Mouse (Mus musculus) stomach, embryonic 16.5 days (tissue): Measurements from ENCODE around the gene Aes. TPM values are rescaled to one million over a fixed set of nuclear protein-coding genes. Genes with fewer than 3 reads are reported as not detected.

Source experiments
- ATAC-seq: fragments of 200-750 bp; cut with Nextera tagmentation; 2 replicates; pipeline ENCODE4 v1.8.0; 2017; ENCODE audit warnings: moderate number of reproducible peaks, moderate TSS enrichment; ENCODE audit not compliant: insufficient read depth, low FRiP score
- H3K27ac ChIP-seq: fragments of 300-500 bp; sonication (generic); 2 replicates; pipeline ENCODE4 v1.5.1; 2014; ENCODE audit warnings: low read length
- H3K27me3 ChIP-seq: fragments of 300-500 bp; sonication (generic); 2 replicates; pipeline ENCODE4 v1.6.1; 2014; ENCODE audit warnings: low read length, control low read depth, mixed read lengths; ENCODE audit not compliant: control insufficient read depth, insufficient read depth
- H3K36me3 ChIP-seq: fragments of 300-500 bp; sonication (generic); 2 replicates; pipeline ENCODE4 v1.6.1; 2014; ENCODE audit warnings: low read length; ENCODE audit not compliant: control insufficient read depth, insufficient read depth
- H3K4me1 ChIP-seq: fragments of 300-500 bp; sonication (generic); 2 replicates; pipeline ENCODE4 v1.6.1; 2014; ENCODE audit warnings: low read length, control low read depth, mixed read lengths; ENCODE audit not compliant: control insufficient read depth, insufficient read depth
- H3K4me2 ChIP-seq: fragments of 300-500 bp; sonication (generic); 2 replicates; pipeline ENCODE4 v1.6.1; 2014; ENCODE audit warnings: low read depth, low read length, mixed read lengths
- H3K4me3 ChIP-seq: fragments of 300-500 bp; sonication (generic); replicated peaks from 2 replicates; pipeline ENCODE4 v1.5.1; 2014; ENCODE audit warnings: mild to moderate bottlenecking, low read length
- H3K9ac ChIP-seq: fragments of 300-500 bp; sonication (generic); 2 replicates; pipeline ENCODE4 v1.6.1; 2014; ENCODE audit warnings: low read length
- H3K9me3 ChIP-seq: fragments of 300-500 bp; sonication (generic); replicated peaks from 2 replicates; pipeline ENCODE4 v1.6.1; 2016; ENCODE audit warnings: low read length, control low read depth; ENCODE audit not compliant: control insufficient read depth
- WGBS: fragments of 180-500 bp; shearing (Covaris S2); extraction: QIAGEN DNeasy Blood & Tissue Kit; methylation state at CpG from one replicate; pipeline ENCODE4 v1.1.7; 2014; 5-methylcytosine and 5-hydroxymethylcytosine counted together
- polyA plus RNA-seq: library from polyadenylated mRNA; unstranded; fragments of >200 nt; fragmentation: Nextera tagmentation; extraction: Ambion mirVana; gene quantifications from 2 replicates; pipeline ENCODE4 v1.2.1, GENCODE M21; 2015

Gene Aes
- polyA plus RNA-seq, 1 experiment from 2014 or later, result 325 TPM

GRCm38 (mm10) chr10:81551597-81552102, 7.6 kb upstream of the Aes start:
- no peaks in the 10 kb centered on the region for H3K9me3 ChIP-seq
- no peaks in the 10 kb centered on the region for H3K36me3 ChIP-seq
- peaks cover 5% of the 10 kb centered on the region; the same call in 1 of the 2 replicates for H3K4me1 ChIP-seq
- no peak overlapping the region for H3K4me3 ChIP-seq
- peak overlapping the region; percentile 75; the same call in 1 of the 2 replicates for H3K27ac ChIP-seq
- no peak overlapping the region for H3K4me2 ChIP-seq
- no peaks in the 10 kb centered on the region for H3K27me3 ChIP-seq
- ATAC-seq, result peak; percentile 93
- 1% methylated on average over 12 of the region's 12 CpGs for WGBS
- peak overlapping the region; percentile 57 for H3K9ac ChIP-seq

- Histone ChIP-seq H3K27me3 (no peaks in the 10 kb centered on the region), H3K9ac (no peak overlapping the region), H3K4me2 (no peak overlapping the region), H3K9me3 (no peaks in the 10 kb centered on the region), H3K4me1 (peaks cover 5% of the 10 kb centered on the region; the same call in 1 of the 2 replicates), H3K36me3 (no peaks in the 10 kb centered on the region), H3K27ac (no peak overlapping the region), H3K4me3 (no peak overlapping the region)
- WGBS, result 86% methylated on average over 5 of the region's 5 CpGs
- no peak for ATAC-seq
These were observed 6.1 kb upstream of the Aes start for GRCm38 (mm10) chr10:81553232-81553631.

GRCm38 (mm10) chr10:81553807-81554755, 5.2 kb upstream of the Aes start:
- Histone ChIP-seq H3K4me2 (no peak overlapping the region), H3K9me3 (no peaks in the 10 kb centered on the region), H3K4me1 (peaks cover 8% of the 10 kb centered on the region; the same call in 1 of the 2 replicates), H3K36me3 (no peaks in the 10 kb centered on the region), H3K4me3 (no peak overlapping the region), H3K9ac (no peak overlapping the region), H3K27ac (no peak overlapping the region), H3K27me3 (no peaks in the 10 kb centered on the region)
- ATAC-seq, result no peak
- 73% methylated on average over 6 of the region's 6 CpGs for WGBS

GRCm38 (mm10) chr10:81556282-81556681, 3.0 kb upstream of the Aes start:
- 71% methylated on average over 3 of the region's 3 CpGs for WGBS
- no peak overlapping the region for H3K27ac ChIP-seq

GRCm38 (mm10) chr10:81557491-81557890, 1.8 kb upstream of the Aes start:
- Histone ChIP-seq H3K36me3 (no peaks in the 10 kb centered on the region), H3K27ac (no peak overlapping the region), H3K4me1 (peaks cover 17% of the 10 kb centered on the region), H3K27me3 (no peaks in the 10 kb centered on the region), H3K4me2 (no peak overlapping the region), H3K9me3 (no peaks in the 10 kb centered on the region), H3K4me3 (no peak overlapping the region), H3K9ac (no peak overlapping the region)
- 26% methylated on average over 1 of the region's 1 CpGs for WGBS
- ATAC-seq, result no peak

More at GRCm38 (mm10) chr10:81556282-81556681, 3.0 kb upstream of the Aes start:
- H3K9me3 ChIP-seq, result no peaks in the 10 kb centered on the region
- H3K4me2 ChIP-seq, result no peak overlapping the region
- no peaks in the 10 kb centered on the region for H3K36me3 ChIP-seq
- no peak overlapping the region for H3K9ac ChIP-seq
- H3K4me3 ChIP-seq, result no peak overlapping the region
- H3K27me3 ChIP-seq, result no peaks in the 10 kb centered on the region
- peaks cover 13% of the 10 kb centered on the region for H3K4me1 ChIP-seq
- ATAC-seq, result no peak

GRCm38 (mm10) chr10:81559627-81560539, 595 bp downstream of the Aes start:
- peak overlapping the region; percentile 98 for H3K4me2 ChIP-seq
- H3K9me3 ChIP-seq, result no peaks in the 10 kb centered on the region
- peak overlapping the region; percentile 97 for H3K4me3 ChIP-seq
- H3K36me3 ChIP-seq, result peaks cover 6% of the 10 kb centered on the region; the same call in 1 of the 2 replicates
- WGBS, result under 1% methylated on average over 36 of the region's 36 CpGs
- H3K27me3 ChIP-seq, result no peaks in the 10 kb centered on the region
- peak overlapping the region; percentile 99 for H3K9ac ChIP-seq
- H3K4me1 ChIP-seq, result peaks cover 39% of the 10 kb centered on the region
- peak; percentile 39 for ATAC-seq
- peak overlapping the region; percentile 95 for H3K27ac ChIP-seq

- Histone ChIP-seq H3K4me2 (peak overlapping the region; percentile 98), H3K4me1 (peaks cover 42% of the 10 kb centered on the region), H3K27ac (peak overlapping the region; percentile 95), H3K27me3 (no peaks in the 10 kb centered on the region), H3K9ac (peak overlapping the region; percentile 99), H3K9me3 (no peaks in the 10 kb centered on the region), H3K36me3 (peaks cover 16% of the 10 kb centered on the region), H3K4me3 (peak overlapping the region; percentile 97)
- 0 out of 2 replicates have a peak, but pooled peaks have one; percentile 3 for ATAC-seq
- WGBS, result 14% methylated on average over 16 of the region's 16 CpGs
These were observed 1.6 kb downstream of the Aes start for GRCm38 (mm10) chr10:81560719-81561459.

GRCm38 (mm10) chr10:81562411-81562810, 3.1 kb downstream of the Aes start:
- Histone ChIP-seq H3K27me3 (no peaks in the 10 kb centered on the region), H3K4me3 (no peak overlapping the region), H3K4me1 (peaks cover 42% of the 10 kb centered on the region), H3K9me3 (no peaks in the 10 kb centered on the region), H3K4me2 (peak overlapping the region; percentile 6), H3K9ac (peak overlapping the region; percentile 58), H3K27ac (no peak overlapping the region), H3K36me3 (peaks cover 20% of the 10 kb centered on the region)
- 62% methylated on average over 6 of the region's 6 CpGs for WGBS
- ATAC-seq, result no peak
